Mouse (Mus musculus) E14TG2a.4 (cell line): ENCODE data around the gene Xylt1.

Source experiments
- CTCF ChIP-seq: conservative IDR thresholded peaks from 2 replicates; pipeline ENCODE4 v1.5.1; 2014; ENCODE audit warnings: low read length
- POU5F1 ChIP-seq: IDR thresholded peaks from 2 replicates; pipeline ENCODE4 v1.6.1; 2014; ENCODE audit warnings: low read length, borderline replicate concordance

DNA sequence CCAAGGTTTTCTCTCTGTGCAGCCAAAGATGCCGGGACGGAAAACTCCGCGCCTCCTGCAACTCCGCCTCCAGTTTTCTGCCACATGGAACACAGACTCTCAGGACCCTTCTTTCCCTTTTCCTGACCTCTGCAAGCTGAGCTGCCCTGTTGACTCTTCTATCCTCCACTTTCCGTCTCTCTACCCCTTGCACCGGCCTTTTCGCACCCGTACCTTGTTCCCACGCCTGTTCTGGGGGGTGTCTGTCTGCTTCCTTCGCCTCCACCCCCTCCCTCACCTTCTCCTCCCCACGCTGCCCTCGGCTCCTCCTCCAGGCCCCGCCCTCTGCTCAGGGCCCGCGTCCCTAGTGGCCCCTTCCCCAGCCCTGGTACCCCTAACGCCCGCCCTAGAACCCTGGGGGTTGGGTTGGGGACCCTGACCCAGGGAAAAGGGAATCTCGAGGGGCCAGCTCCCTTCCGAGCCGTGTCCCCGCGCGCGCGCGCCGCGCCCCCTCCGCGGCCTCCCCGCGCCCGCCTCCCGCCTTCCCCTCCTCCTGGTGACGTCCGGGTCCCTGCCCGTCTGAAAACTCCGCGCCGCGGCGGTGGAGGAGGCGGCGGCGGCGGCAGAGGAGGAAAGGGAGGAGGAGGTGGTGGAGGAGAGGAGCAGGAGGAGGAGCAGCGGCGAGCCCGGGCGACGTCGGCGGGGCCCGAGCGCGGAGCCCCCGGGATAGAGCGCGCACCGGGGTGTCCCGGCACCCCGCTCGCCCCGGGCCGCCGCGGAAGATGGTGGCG lies at the start of gene Xylt1:
- TF ChIP-seq CTCF (no peak), POU5F1 (no peak)
